Mouse (Mus musculus) gastrocnemius, adult 2 months (tissue): ENCODE results near the gene Ftsj1. TPM values are rescaled to one million over a fixed set of nuclear protein-coding genes. Genes with fewer than 3 reads are reported as not detected.

ENCODE experiments used
- DNase-seq: peaks from one replicate; pipeline ENCODE4 v3.0.0; 2022
- H3K27ac ChIP-seq: fragments of 200-600 bp; 2 replicates; pipeline ENCODE4 v1.8.1; 2022; ENCODE audit warnings: mild to moderate bottlenecking
- H3K4me3 ChIP-seq: fragments of 200-600 bp; 2 replicates; pipeline ENCODE4 v1.8.1; 2022; ENCODE audit warnings: mild to moderate bottlenecking, moderate library complexity
- CTCF ChIP-seq: fragments of 200-600 bp; IDR thresholded peaks from 2 replicates; pipeline ENCODE4 v1.8.1; 2022; ENCODE audit warnings: antibody characterized with exemption, mild to moderate bottlenecking, moderate library complexity
- intact Hi-C: fragments of 180-260 bp; cut with DNase I; formaldehyde crosslinking; loops from one replicate; pipeline ENCODE4 v1.15.1; 2025
- total RNA-seq, 2 experiments: library from RNA; stranded (reverse); gene quantifications; 2 replicates each; pipeline ENCODE4 v1.2.3; 2021

Gene Ftsj1
- total RNA-seq, 2 experiments from 2014 or later = 13.9 to 16.0 TPM

DNA sequence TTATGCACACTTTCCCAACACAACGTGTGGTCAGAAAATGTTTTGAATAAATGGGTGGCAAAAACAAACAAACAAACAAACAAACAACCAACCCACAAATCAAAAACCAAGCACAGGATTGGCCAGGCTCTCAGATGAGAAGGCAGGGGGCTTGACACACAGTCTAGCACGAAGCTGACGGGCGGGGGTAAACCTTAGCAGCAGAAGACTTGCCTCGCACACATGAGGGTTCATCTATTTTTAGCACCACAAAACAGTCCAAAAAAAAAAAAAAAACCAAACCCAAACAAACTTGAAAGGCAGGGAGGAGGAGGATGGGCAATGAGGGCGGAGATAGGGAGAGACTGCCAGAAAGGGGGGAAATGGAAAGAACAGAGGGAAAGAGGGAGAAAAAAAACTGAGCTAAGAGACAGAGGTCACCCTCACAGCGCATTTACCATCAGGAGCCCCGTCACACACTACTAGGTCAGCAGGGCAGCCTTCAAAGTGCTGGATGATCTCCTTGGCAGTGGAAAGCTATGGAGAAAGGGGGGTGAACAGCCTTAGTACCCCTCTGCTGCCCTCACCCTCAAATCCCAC lies 3.6 kb downstream of the Ftsj1 start:
- Histone ChIP-seq H3K4me3 (no peak overlapping the region), H3K27ac (no peak overlapping the region)
- no peak for TF ChIP-seq CTCF
- no peak for DNase-seq
- intact Hi-C loops = loop anchor here (10.0 kb wide), 1 partner anchor 54 kb away; the partner anchor contains the start of gene Ebp

DNA sequence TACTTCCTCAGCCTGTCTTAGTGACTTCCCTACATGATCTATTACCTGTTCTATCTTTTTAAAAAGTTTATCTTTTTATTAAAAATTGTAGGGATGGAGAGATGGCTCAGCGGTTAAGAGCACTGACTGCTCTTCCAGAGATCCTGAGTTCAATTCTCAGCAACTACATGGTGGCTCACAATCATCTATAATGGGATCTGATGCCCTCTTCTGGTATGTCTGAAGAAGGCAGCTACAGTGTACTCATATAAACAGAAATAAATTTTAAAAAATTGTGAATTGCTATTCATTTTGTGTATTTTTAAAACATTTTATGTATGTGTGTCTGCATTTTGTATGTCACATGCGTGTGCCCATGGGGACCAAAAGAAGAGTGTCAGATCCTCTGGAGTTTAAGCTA lies 4.5 kb downstream of the Ftsj1 start:
- Histone ChIP-seq H3K4me3 (no peak overlapping the region), H3K27ac (no peak overlapping the region)
- TF ChIP-seq CTCF = peak; percentile 16; the same call in 1 of the 2 replicates
- intact Hi-C loops = loop anchor here (10.0 kb wide), 1 partner anchor 53 kb away; the partner anchor contains the start of gene Ebp
- no peak for DNase-seq

DNA sequence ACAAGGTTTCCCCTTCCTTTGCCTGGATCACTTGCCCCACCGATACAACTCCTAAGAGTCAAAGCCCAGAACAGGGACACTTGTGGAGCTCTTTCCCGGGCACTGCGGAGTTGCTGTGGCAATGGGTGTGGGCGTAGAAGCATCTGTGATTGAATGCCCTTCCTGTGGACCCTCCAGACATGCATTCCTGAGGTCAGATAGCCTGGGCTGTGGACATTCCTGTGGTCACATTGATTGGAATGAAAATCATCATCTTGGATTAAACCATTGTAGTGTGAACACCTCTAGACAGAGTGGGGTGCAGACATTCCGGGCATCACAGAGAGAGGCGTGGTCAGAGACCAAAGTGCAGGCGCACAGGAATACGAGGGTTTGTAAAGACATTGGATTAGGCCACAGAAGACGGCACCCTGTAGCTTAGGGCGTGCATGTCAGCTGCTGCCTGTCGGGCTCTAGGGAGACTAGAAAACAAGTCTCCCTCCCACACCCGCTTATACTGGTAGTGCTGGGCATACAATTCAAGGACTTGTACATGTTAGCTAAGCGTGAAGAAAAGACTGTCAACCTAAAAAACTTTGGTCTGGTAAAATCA lies 13.3 kb downstream of the Ftsj1 start:
- DNase-seq = no peak
- intact Hi-C loops = no loop called here
- no peak overlapping the region for H3K27ac ChIP-seq
- no peak overlapping the region for H3K4me3 ChIP-seq
- no peak for TF ChIP-seq CTCF

DNA sequence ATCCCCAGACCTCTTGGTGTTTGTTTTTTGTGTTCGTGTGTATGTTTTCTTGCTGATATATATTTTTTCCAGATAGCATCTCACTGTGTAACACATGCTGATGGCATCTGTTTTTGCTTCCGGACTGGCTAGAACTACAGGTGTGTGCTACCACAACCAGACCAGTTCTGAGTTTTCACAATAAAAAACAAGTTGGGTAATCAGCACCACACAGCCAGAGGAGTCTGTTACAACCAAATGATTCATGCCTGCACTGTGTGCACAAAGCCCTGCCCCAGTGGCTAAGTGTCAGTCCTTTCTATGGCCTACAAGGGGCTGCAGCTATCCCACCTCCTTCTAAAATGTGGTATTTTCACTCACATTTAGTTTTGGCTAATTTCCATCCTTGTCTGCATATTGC lies 15.5 kb downstream of the Ftsj1 start:
- intact Hi-C loops = no loop called here
- no peak for DNase-seq
- Histone ChIP-seq H3K27ac (no peak overlapping the region), H3K4me3 (no peak overlapping the region)
- no peak for TF ChIP-seq CTCF

DNA sequence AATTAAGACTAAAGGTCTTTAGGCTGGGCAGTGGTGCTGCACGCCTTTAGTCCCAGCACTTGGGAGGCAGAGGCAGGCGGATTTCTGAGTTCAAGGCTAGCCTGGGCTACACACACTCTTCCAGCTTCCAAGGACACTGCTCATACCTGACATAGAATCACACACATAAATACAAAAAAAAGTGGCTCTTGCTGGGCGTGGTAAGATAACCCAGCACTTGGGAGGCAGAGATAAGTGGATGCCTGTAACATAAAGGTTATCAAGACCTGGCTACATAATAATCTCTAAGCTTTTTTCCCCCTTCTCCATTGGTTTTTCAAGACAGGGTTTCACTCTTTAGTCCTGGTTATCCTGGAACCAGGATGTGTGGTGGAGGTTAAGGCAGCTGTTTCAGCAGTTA lies 18.6 kb downstream of the Ftsj1 start:
- no peak for TF ChIP-seq CTCF
- intact Hi-C loops = no loop called here

DNA sequence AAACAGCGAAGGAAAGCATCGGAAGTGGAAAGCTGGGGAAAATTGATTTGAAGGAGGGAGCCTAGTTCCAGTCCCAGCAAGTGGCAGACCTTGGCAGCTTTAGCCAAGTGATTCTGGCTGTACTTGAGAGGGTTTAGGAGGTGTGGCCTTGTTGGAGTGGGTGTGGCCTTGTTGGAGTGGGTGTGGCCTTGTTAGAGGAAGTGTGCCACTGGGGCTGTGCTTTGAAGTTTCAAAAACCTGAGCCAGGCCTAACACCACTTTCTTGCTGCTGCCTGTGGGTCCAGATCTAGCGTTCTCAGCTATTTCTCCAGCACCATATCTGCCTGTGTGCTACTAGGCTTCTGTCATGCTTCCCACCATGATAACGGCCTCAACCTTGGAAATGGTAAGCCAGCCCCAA lies 21.9 kb downstream of the Ftsj1 start:
- intact Hi-C loops = no loop called here
- TF ChIP-seq CTCF = no peak
- DNase-seq = no peak
- Histone ChIP-seq H3K27ac (no peak overlapping the region), H3K4me3 (no peak overlapping the region)

More for the DNA sequence above, 18.6 kb downstream of the Ftsj1 start:
- DNase-seq = no peak
- Histone ChIP-seq H3K27ac (no peak overlapping the region), H3K4me3 (no peak overlapping the region)

DNA sequence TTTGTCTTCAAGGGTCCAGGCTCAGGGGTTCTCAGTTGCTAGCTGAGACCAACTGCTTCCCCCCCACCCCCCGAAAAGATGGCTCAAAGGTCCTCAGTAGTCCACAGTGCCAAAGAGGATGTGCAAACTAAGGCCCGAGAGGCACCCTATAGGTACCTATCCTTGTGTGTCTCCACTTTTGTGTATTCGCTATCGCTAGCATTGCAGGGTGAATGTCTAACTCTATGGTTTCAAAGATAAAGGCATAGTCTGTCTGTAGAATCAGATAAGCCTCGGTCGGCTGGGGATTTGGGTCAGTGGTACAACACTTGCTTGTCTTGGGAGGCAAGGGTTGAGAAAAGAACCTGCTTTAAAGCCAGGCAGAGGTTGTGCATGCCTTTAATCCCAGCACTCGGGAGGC lies 28.7 kb downstream of the Ftsj1 start:
- intact Hi-C loops = no loop called here
- no peak for DNase-seq
- Histone ChIP-seq H3K27ac (no peak overlapping the region), H3K4me3 (no peak overlapping the region)
- no peak for TF ChIP-seq CTCF

DNA sequence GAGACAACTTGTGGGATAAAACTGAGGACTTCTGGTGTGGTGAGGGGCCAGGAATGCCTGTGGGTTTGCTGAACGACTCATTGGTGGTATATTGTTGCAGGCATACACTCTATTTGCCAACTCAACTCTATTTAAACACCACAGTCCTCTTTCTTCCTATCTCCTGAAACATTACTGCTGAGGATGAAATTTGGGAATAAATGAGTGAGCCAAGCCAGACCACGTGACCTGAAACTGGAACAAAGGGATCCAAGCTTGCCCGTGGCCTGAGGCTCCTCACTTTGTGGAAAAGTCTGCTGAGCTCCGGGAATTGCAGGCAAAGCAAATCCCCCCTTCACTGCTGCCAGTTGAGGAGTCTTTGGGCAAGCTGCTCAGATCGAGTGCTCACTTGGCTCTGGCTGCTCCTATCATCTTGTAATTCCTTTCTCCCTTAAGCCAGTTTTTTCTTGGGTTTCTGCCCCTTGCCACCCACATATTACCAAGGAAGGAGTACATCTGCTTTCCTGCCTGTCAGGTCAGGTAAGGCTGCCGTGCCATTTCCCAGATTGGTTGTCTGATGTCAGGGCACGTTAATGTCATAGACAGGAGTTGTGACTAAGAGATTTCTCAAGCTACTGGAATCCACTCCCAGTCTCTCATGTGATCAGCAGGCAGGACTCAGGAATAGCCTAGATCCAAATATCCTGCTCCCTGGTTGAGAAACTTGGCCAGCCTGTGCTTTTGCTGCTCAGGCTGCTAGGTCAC lies 29.4 kb downstream of the Ftsj1 start:
- no peak for DNase-seq
- Histone ChIP-seq H3K4me3 (no peak overlapping the region), H3K27ac (peak overlapping the region; percentile 31; the same call in 1 of the 2 replicates)
- no peak for TF ChIP-seq CTCF
- intact Hi-C loops = no loop called here

DNA sequence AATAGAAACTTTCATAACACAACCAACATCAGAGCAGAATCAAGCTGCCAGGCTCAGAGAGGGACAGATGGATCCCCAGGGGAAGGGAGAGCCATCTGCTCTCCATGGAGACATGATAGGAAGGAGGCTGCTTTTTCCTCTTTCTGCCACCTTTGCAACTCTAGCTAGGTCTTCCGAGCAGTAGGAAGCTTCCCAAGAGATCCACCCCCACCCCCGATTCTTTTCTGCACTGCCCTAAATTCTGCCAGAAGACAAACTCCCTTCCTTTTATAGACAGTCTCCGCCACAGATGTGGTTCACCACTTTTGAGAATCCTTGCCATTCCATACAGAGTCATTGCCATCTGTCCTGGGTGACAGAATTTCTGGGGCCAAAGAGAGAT lies 29.9 kb downstream of the Ftsj1 start:
- Histone ChIP-seq H3K27ac (no peak overlapping the region), H3K4me3 (no peak overlapping the region)
- intact Hi-C loops = no loop called here
- DNase-seq = no peak
- no peak for TF ChIP-seq CTCF

DNA sequence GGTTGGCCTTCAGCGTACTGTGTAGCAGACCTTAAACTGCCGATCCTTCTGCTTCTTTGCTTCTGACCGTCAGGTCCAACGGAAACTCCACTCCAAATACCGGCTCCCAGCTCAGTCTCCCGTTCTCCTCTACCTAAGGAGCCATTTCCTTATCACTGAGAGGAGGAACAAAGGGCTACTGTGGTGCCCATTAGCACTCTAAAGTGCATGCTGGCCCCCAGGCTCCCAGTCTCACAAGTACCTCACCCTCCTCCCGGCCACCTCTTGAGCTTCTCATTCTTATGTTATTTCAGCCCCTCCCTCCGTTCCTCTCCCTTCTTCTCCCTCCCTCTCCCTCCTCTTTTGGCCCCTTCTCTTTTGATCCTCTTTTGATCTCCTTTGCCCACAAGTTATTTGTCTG lies 32.6 kb downstream of the Ftsj1 start:
- no peak for TF ChIP-seq CTCF
- Histone ChIP-seq H3K27ac (no peak overlapping the region), H3K4me3 (no peak overlapping the region)
- DNase-seq = no peak
- intact Hi-C loops = no loop called here

DNA sequence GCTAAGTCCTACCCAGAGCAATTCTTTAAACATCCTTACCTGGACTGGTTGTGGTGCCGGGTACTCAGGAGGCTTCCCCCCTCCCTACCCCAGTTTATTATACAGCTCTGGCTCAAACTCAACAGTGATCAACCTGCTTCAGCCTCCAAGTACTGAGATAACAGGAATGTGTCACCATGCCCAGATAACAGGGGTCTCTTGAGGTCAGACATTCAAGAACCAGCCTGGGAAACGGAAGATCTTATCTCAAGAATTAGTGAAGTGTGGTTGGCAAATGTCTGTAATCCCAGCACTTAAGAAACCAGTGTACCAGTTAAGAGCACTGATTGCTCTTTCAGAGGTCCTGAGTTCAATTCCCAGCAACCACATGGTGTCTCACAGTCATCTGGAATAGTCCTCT lies 34.1 kb downstream of the Ftsj1 start:
- Histone ChIP-seq H3K27ac (no peak overlapping the region), H3K4me3 (no peak overlapping the region)
- intact Hi-C loops = no loop called here
- DNase-seq = no peak
- no peak for TF ChIP-seq CTCF

DNA sequence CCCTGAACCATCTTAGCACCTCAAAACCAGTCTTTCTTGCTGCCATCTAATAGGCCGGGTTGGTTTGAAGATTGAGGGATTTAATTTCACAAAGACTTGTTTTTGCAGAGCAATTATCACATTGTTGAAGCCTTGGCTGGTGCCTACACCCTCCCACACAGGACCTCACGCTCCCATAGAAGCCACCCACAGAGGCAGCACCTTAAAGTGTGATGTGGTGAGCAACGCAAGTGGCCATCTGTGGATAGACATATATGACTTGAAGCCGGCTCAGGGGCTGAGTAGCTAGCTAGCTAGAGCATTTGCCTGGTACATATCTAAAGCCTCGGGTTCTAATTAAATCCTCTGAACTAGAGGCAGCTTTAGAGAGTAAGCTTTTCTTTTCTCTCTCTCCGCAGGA lies 34.8 kb downstream of the Ftsj1 start:
- no peak overlapping the region for H3K27ac ChIP-seq
- TF ChIP-seq CTCF = no peak
- no peak overlapping the region for H3K4me3 ChIP-seq
- intact Hi-C loops = no loop called here
- DNase-seq = no peak

DNA sequence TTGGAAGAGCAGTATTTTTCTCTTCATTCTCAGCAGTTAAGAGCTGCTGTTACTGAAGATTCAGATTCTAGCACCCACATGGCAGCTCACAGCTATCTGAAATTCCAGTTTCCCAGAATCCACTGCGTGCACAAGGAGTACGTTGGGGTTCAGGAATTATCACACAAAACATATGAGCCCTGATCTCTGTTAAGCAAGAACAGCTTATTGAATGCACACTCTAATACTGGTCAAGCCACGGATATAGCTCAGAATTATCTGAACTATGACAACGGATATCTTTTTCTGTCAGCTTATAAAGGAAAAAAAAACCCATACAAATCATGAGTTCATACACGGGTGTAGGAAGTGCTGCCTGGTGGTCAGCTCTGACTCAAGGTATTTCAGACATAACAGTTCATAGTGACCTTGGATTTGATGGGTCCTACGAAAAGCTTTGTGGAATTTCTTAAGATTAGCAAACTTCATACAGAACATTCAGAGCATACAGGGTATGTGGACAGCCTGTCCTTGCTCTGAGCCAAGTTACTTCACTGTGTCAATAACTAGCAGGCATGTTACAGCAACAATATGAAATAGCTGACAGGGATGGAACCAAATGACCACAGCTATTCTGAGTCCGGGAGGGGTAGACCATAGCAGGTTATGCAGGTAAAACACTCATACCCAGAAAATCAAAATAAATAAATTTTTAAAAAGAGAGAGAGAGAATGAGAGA lies 40.6 kb downstream of the Ftsj1 start:
- no peak overlapping the region for H3K27ac ChIP-seq
- no peak for TF ChIP-seq CTCF
- intact Hi-C loops = no loop called here
- H3K4me3 ChIP-seq = no peak overlapping the region
- DNase-seq = no peak
